Mouse (Mus musculus): ENCODE results near the gene Clec2h. TPM values are rescaled to one million over a fixed set of nuclear protein-coding genes. Genes with fewer than 3 reads are reported as not detected.
A peak's percentile ranks its signal among the peaks of the same experiment; 100 is the strongest.
"Not testable (repeated sequence)": the region's sequence is repeated elsewhere in the genome, so short reads cannot be mapped to it uniquely, and the experiment has no call there.

Gene Clec2h
- 0.50 TPM in 1 of 2 replicates, not detected in the other for polyA plus RNA-seq (2015; fragmentation: Nextera tagmentation; extraction: Ambion mirVana)

DNA sequence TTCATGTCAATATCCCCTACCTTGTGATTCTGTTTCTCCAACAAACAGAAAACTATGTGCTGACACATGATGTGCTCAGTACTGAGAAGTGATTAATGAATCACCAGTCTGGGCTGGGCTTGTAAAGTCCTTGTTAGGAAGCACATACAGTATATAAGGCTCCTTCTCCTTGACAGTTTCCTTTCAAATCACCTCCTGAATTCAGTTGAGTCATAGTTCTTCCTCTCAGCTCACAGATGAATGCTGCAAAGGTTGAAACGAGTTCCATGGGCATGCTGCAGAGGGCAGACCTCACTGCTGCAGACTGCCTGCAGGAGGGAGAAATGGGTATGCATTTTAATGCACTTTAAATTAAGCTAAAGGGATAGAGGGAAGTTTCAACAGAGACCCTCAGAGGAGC, at the start of gene Clec2h:
Gene Clec2h (plus strand): TSS at position 180 of the 400 bp plus-strand sequence.
- Histone ChIP-seq H3K4me1 (replicated peaks; ENCODE audit: control insufficient read depth, insufficient read depth, low read length) (no peaks in the 10 kb centered on the region), H3K27ac (ENCODE audit: low read length) (no peak within 1 kb of the TSS), H3K9me3 (ENCODE audit: control insufficient read depth, low read length) (no peaks in the 10 kb centered on the region), H3K36me3 (ENCODE audit: control insufficient read depth, insufficient read depth, low read length) (no peaks in the 10 kb centered on the region), H3K4me3 (ENCODE audit: low read length) (no peak within 1 kb of the TSS), H3K9ac (ENCODE audit: low read length) (no peak within 1 kb of the TSS), H3K27me3 (ENCODE audit: control insufficient read depth, insufficient read depth, low read depth, low read length) (no peaks in the 10 kb centered on the region), H3K4me2 (ENCODE audit: low read depth, low read length) (no peak within 1 kb of the TSS)
- ATAC-seq (ENCODE audit: low read depth): no peak
- WGBS: 13% methylated on average over 1 of the region's 1 CpGs

DNA sequence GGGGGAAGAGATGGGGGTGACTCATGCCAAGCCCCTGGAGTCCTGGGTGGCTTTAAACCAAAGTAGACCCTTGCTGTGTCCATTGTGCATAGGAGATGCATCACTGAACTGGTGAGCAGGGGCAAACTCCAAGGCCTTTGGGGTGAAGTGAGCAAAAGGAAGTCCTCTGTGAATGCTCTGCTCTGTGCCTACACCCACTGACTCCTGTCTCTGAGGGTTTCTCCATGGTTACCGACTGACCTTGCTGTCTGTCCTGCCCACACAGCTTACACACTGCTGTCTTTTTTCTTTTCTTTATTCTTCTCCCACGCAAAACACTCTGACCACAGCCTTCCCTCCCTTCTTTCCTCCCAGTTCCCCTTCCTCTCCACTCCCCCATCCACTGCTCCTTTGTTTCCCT, 39.5 kb upstream of the Clec2h start:
- Histone ChIP-seq H3K27ac (ENCODE audit: low read length) (no peak overlapping the region), H3K36me3 (ENCODE audit: control insufficient read depth, insufficient read depth, low read length) (no peaks in the 10 kb centered on the region), H3K4me1 (replicated peaks; ENCODE audit: control insufficient read depth, insufficient read depth, low read length) (no peaks in the 10 kb centered on the region), H3K4me3 (ENCODE audit: low read length) (no peak overlapping the region), H3K9me3 (ENCODE audit: control insufficient read depth, low read length) (no peaks in the 10 kb centered on the region), H3K27me3 (ENCODE audit: control insufficient read depth, insufficient read depth, low read depth, low read length) (no peaks in the 10 kb centered on the region), H3K9ac (ENCODE audit: low read length) (no peak overlapping the region), H3K4me2 (ENCODE audit: low read depth, low read length) (no peak overlapping the region)
- 73% methylated on average over 2 of the region's 2 CpGs for WGBS
- ATAC-seq (ENCODE audit: low read depth): no peak

DNA sequence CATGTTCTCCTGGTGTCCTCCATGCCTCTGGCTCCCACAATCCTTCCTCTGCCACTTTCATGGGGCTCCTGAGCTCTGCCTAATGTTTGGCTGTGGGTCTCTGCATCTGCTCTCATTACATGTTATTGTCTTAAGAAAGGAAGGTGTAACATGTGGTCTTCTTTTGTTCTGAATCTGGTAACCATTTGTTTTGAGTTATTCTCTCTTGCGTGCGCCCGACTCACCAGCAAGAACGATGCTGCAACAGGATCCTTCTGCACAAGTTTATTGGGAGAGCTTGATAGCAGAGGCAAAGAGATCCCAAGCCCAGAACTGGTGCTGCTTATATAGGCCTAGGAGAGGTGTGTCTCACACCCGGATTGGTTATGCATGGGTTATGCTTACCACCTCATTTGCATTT, 38.8 kb upstream of the Clec2h start, which contains the start of gene Klrb1a:
Gene Klrb1a (minus strand): TSS at position 101 of the 400 bp plus-strand sequence.
- WGBS: 95% methylated on average over 5 of the region's 5 CpGs
- not testable (repeated sequence) for H3K27me3 ChIP-seq (ENCODE audit: control insufficient read depth, insufficient read depth, low read depth, low read length)

DNA sequence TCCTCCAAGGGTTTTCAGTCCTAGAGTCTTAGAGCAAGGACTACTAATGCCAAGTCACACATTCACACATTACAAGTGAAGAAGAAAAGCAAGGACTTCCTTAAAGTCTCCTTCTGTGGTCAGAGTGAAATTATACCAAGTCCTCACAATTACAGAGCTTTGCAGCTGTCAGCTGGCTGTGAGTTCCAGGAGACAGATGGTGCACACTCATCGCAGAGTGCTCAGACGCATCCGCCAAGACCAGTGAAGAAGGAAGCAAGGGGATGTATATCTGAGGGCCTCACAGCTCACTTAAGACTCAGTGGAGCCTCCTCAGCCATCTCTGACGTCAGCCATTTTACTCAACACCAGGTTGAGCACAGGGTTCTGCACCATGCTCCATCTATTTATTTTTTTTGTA, 37.8 kb upstream of the Clec2h start:
- no peak overlapping the region for H3K4me2 ChIP-seq (ENCODE audit: low read depth, low read length)
- no peaks in the 10 kb centered on the region for H3K27me3 ChIP-seq (ENCODE audit: control insufficient read depth, insufficient read depth, low read depth, low read length)
- H3K4me1 ChIP-seq (replicated peaks; ENCODE audit: control insufficient read depth, insufficient read depth, low read length): no peaks in the 10 kb centered on the region
- no peaks in the 10 kb centered on the region for H3K9me3 ChIP-seq (ENCODE audit: control insufficient read depth, low read length)
- ATAC-seq (ENCODE audit: low read depth): no peak
- H3K4me3 ChIP-seq (ENCODE audit: low read length): no peak overlapping the region
- H3K9ac ChIP-seq (ENCODE audit: low read length): no peak overlapping the region
- no peak overlapping the region for H3K27ac ChIP-seq (ENCODE audit: low read length)
- H3K36me3 ChIP-seq (ENCODE audit: control insufficient read depth, insufficient read depth, low read length): no peaks in the 10 kb centered on the region
- 63% methylated on average over 4 of the region's 4 CpGs for WGBS

More for the DNA sequence above, 38.8 kb upstream of the Clec2h start, which contains the start of gene Klrb1a:
- H3K4me1 ChIP-seq (replicated peaks; ENCODE audit: control insufficient read depth, insufficient read depth, low read length); H3K27ac ChIP-seq (ENCODE audit: low read length); H3K4me3 ChIP-seq (ENCODE audit: low read length); H3K4me2 ChIP-seq (ENCODE audit: low read depth, low read length); H3K9me3 ChIP-seq (ENCODE audit: control insufficient read depth, low read length); H3K9ac ChIP-seq (ENCODE audit: low read length); ATAC-seq (ENCODE audit: low read depth); H3K36me3 ChIP-seq (ENCODE audit: control insufficient read depth, insufficient read depth, low read length): not testable (repeated sequence)

DNA sequence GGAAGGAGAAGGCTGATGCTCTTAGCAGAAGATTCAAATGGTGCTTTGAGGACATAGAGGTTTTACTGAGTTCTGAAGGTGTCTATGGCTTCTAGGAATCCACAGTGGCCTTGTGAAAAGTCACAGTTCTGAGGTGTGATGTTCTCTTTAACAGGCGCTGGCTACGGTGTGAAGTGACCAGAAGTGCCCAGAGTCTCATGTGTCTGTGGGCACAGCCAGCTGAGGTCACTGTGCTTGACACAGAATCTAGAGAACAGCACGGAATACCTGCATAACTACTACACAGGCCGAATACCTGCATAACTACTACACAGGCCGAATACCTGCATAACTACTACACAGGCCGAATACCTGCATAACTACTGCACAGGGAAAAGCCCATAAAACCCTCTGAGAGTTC, 36.9 kb upstream of the Clec2h start:
- not testable (repeated sequence) for ATAC-seq (ENCODE audit: low read depth); H3K4me3 ChIP-seq (ENCODE audit: low read length); H3K4me1 ChIP-seq (replicated peaks; ENCODE audit: control insufficient read depth, insufficient read depth, low read length); H3K9ac ChIP-seq (ENCODE audit: low read length); H3K4me2 ChIP-seq (ENCODE audit: low read depth, low read length); H3K9me3 ChIP-seq (ENCODE audit: control insufficient read depth, low read length); H3K36me3 ChIP-seq (ENCODE audit: control insufficient read depth, insufficient read depth, low read length); H3K27ac ChIP-seq (ENCODE audit: low read length); H3K27me3 ChIP-seq (ENCODE audit: control insufficient read depth, insufficient read depth, low read depth, low read length)
- WGBS: 87% methylated on average over 6 of the region's 6 CpGs

DNA sequence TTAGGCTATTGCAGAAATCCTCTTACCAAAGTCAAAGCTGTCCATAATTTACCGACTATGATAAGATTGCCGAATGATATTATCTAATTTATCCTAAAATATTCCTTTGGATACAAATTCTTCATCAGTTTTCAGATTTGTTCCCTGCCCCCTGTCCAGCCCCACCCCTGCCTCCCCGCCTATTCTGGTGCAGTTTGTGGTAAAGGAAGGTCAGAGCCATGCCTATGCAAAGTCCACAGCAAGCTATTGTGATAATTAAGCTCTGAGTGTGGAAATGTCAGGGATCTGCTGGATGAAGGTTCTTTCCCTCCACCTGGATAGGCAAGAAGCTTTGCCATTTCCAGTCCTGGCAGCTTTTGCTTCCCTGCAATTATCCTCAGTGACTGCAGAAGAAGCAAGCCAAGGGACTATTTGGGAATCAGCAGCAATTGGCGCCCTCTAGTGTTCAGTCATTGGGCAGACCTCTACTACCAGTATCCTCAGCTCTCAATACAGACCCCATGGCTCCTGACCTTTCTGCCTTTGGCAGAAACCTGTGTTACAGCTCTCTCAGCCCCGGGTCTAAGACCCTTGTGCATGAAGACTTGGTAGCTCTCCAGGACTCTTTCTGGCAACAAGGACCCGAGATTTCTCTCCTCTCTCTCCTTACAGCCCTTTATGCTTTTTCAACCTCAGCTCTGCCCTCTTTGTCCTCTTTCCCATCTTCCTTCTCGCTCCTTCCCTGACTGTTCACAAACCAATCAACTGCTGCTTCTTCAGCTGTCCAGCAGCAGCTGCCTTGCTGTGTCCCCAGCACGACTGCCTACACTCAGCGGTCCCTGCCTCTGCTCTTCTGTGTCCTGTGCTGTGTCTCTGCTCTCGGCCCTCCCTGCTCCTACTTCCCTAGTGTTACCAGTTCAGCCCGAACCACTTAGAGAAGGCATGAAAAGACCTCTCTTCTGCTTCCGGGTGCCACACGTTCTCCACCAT, 32.1 kb upstream of the Clec2h start:
- H3K4me1 ChIP-seq (replicated peaks; ENCODE audit: control insufficient read depth, insufficient read depth, low read length); H3K36me3 ChIP-seq (ENCODE audit: control insufficient read depth, insufficient read depth, low read length); H3K4me3 ChIP-seq (ENCODE audit: low read length); H3K27me3 ChIP-seq (ENCODE audit: control insufficient read depth, insufficient read depth, low read depth, low read length); H3K27ac ChIP-seq (ENCODE audit: low read length); H3K9ac ChIP-seq (ENCODE audit: low read length); H3K4me2 ChIP-seq (ENCODE audit: low read depth, low read length); H3K9me3 ChIP-seq (ENCODE audit: control insufficient read depth, low read length): not testable (repeated sequence)
- peak; percentile 88 for ATAC-seq (ENCODE audit: low read depth)
- 50% methylated on average over 12 of the region's 13 CpGs for WGBS

DNA sequence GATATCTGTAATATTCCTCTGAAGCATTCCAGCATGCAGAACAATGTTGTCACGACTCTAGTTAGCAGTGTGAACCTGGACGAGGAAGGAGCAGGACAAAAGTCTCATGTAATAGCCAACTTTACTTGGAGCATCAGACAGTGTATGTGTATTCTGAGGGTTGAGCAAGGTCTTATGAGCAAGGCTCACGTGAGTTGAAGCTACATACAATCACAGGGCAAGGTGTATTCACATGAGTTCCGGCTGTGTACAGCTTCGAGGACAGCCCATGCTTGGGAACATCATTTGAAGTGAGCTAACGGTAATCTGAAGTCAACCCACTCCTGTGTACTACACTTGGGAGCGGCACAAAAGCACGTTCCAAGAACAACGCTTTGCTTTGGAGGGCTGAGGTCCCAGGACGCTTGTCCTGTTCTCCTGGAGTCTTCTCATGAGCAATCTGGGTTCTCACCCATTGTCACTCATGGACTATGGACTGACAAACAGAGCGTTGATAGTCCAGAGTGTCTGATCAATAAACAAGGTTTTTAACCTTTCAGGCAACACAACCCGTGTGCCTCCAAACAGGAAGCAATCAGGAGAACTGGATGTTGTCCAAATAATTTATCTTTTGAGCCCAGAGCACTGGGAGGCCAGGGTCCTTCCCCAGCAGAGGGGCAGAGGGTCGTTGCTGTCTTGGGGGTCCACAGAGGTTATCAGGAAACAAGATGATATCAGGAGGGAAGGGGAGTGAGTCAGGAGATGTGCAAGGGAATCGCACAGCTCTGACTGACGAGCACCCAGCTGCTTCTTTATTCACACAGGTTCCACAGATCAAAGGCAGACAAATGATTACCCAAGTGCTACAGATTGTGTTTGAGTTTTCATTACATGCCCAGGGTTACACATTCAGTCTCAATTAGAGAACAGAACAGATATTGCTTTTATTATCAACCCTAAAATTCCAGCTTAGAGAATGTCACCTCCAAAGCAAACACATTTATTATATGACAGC, 31.0 kb upstream of the Clec2h start:
- not testable (repeated sequence) for ATAC-seq (ENCODE audit: low read depth); H3K4me2 ChIP-seq (ENCODE audit: low read depth, low read length); H3K9ac ChIP-seq (ENCODE audit: low read length); H3K4me3 ChIP-seq (ENCODE audit: low read length); H3K36me3 ChIP-seq (ENCODE audit: control insufficient read depth, insufficient read depth, low read length); H3K27me3 ChIP-seq (ENCODE audit: control insufficient read depth, insufficient read depth, low read depth, low read length); H3K4me1 ChIP-seq (replicated peaks; ENCODE audit: control insufficient read depth, insufficient read depth, low read length); H3K27ac ChIP-seq (ENCODE audit: low read length); H3K9me3 ChIP-seq (ENCODE audit: control insufficient read depth, low read length)
- WGBS: 47% methylated on average over 15 of the region's 15 CpGs

DNA sequence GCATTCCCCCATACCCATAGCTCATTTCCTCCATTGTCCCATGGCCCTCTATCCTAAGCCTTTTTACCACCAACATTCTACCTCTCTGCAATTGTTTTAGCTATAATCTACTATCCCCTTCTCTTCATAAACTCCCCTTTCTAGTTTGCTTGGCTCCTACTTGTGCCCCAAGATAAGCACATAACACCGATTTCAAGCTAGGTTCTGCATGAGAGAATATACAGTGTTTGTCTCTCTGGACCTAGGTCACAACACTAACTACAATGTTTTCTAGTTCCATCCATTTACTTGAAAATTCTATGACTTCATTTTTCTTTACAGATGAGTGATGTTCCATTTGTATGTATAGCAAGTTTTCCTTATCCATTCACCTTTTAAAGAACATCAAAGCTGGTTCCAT, 21.5 kb upstream of the Clec2h start:
- Histone ChIP-seq H3K9me3 (ENCODE audit: control insufficient read depth, low read length) (no peaks in the 10 kb centered on the region), H3K36me3 (ENCODE audit: control insufficient read depth, insufficient read depth, low read length) (no peaks in the 10 kb centered on the region), H3K4me1 (replicated peaks; ENCODE audit: control insufficient read depth, insufficient read depth, low read length) (no peaks in the 10 kb centered on the region), H3K4me3 (ENCODE audit: low read length) (no peak overlapping the region), H3K4me2 (ENCODE audit: low read depth, low read length) (no peak overlapping the region), H3K27ac (ENCODE audit: low read length) (no peak overlapping the region), H3K9ac (ENCODE audit: low read length) (no peak overlapping the region), H3K27me3 (ENCODE audit: control insufficient read depth, insufficient read depth, low read depth, low read length) (no peaks in the 10 kb centered on the region)
- ATAC-seq (ENCODE audit: low read depth): no peak
- 87% methylated on average over 1 of the region's 1 CpGs for WGBS

Measured in lung, embryonic 16.5 days (tissue).